Mouse (Mus musculus): Measurements from ENCODE around the gene Zfp329.

Gene Zfp329

DNA sequence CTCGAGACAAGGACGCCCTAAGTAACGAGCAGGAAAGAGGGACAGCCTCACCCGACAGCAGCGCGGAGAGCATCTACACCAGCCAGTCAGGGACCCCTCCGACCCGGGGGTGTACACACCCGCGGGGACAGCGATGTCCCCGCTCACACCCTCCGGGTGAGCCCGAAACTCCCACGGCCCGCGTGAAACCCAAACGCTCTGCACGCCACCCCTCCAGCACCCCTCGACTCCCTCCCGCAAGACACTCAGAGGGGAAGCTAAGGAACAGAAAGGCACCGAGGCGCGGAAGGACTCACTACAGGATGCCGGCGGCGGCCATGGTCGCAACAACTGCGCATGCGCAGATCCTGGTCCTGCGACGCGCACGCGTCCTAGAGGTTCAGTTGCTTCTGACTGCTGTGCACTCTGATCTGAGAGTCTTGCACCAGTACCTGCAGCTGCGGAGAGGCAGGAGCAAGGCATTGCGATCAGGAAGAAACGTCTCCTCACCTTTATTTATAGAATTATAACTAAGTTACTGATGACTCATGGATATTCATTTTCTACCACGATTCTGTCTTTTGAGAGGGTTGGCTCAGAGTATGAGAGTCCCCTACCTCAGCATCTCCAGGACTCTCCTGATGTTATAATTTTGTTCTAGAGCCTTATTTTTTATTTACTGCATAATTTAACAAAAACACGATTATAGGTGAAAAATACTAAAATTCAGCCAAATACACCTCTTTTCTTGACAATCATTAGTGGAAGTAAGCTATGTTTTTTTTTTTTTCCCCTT is at the start of gene Zfp329:
Zfp329 (minus strand) TSS at position 338 of the 775 bp plus-strand sequence.
- peak; percentile 89 to 91 for DNase-seq

DNA sequence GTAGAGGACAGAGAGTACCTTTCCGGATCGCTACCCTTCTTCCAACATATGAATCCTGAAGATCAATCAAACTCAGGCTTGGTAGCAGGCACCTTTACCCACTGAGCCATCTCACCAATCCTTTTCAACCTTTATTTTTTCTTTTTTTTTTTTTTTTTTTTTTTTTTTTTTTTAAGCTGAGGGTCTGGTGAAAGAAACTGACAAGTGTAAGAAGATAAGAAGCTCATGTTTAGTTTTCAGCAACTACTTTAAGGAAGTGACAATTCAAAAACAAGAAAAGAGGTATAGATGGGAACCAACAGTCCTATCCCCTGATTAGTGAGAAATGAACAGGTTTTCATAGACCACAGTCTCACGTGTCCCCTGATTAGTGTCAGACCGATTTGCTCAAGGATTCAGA is 17.1 kb upstream of the Zfp329 start:
- no peak for DNase-seq

DNA sequence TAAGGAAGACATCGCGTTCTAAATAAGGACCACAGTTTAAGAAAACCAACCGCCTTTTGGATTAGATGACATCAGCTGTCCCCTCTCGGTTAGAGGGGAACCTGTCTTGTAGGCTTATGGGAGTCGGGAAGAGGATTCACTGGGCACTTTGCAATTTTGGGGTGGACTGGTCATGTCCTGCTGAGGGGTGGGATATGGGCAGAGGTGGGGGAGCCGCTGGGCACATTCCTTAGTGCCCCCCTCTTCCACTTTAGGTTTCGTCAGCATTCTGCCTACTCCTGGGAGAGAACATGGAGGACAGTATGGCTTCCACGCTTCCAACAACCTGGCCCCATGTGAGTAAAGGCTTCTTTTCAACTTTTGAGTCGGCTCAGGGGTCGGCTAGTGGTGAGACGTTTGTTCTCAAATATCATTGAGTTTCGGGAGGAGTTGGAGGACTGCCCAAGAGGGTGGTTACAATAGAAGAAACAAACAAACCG is 16.6 kb upstream of the Zfp329 start:
- DNase-seq = no peak

DNA sequence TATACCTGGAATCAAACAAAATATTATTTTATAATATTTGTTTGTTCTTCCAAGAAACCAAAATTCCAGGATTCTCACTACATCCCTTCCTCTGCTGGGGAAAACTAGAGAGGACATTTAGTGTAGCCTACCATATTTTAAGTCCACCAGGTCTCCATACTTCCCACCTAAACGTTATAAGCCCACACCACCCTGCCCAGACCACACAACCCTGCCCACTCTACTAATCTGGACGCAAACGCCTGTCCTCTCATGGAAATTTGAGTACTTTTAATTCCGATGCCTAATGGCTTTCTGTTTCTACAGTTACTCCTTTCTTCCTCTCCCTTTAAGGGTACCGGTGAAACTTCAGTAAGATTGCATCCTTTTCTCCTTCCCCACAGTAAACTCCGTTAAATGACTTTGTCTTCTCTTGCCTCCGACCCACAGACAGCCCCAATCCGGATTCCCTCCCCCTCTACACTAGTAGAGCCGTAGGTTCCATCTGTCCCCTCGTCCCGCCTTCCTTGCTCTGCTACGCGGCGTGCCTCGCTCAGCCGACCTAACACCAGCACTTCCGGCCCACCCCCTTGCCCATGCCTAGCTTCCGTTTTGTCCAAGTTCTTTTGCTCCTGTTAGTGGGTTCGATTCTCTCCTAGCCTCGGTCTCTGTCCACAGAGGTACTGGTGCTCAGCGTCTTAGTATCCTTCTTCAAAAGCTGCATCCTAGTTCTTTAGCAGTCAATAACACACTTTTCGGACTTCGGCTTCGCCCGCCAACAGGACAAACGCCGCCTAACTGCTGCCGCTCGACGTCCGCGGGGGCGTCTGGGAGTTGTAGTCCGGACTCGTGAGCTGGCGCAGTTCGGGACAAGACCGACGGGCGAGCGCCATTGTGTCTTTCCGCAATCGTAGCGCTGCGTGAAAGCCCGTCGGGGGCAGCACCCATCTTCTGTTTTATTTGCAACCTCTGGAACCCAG is 15.8 kb upstream of the Zfp329 start, which contains the start of gene Zfp110:
Zfp110 (plus strand) TSS at position 600 of the 959 bp plus-strand sequence.
- DNase-seq = peak; percentile 94

DNA sequence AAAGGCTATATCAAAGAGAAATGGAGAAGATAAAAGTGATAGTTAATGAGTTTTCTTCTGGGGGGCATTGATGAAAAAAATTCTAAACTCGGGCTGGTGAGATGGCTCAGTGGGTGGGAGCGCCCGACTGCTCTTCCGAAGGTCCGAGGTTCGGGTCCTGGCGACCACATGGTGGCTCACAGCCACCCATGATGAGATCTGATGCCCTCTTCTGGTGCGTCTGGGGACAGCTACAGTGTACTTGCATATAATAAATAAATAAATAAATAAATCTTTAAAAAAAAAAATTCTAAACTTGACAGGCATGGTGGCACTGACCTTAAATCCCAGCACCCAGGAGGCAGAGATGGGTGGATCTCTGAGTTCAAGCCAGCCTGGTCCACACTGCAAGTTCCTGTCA is 3.1 kb downstream of the Zfp329 start:
- DNase-seq = peak in 1 of 2 experiments; percentile 24

DNA sequence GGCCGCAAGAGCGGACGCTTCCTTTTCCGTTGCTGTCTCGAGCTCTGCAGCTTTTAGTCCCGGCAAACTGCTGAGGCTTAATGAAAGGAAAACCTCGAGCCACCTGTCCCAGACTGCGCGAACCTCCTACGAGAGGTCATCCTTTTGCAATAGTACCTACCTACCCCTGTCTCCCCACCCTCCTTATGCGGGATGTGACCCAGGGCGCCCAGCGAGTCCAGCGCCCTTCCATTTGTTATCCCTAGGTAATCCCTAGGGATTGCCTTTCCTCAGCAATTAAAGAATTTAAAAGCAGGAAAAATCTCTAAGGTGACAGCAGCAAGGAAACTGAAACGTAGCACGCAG is 15.0 kb downstream of the Zfp329 start:
- DNase-seq = no peak

DNA sequence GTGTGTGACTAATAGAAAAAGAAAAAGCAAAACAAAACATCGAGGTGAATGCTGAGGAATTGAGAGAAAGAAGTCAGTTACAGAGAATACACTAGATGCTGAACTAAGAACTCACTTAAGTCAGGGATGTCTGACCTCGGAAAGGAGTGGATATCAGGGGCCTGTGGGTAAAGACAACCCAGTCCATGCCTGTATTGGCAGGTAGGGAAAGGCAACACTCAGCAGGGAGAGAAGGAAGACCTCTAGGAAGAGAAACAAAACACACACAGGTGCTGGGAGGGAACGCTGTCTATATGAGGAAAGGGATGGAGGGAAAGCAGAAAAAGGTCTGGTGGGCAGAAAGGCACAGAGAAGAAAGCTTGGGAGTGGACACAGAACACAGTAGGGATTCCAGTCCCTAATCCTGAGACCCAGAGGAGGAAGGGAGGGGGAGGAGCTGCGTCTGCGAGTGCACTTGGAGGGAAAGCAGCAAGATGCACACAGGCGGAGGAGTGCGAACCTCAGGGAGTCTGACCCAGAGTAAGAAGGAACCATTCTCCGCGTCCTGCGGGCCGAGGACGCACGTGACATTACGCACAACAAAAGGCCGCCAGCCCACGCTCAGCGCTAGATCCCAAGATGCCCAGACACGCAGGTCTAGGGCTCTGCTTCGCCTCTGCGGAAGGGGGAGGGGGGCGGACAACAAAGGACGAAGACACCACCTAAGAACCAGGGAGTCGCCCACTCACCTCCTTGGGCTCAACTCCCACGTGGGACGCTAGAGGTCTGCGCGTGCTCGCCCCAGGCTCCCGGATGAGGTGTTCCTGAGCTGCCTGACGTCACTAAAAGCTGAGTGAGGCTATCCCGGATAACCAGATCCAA is 15.6 kb downstream of the Zfp329 start, which contains the start of gene Zscan18:
Zscan18 (minus strand) TSS at position 770 of the 861 bp plus-strand sequence.
- peak; percentile 36 to 47 for DNase-seq

DNA sequence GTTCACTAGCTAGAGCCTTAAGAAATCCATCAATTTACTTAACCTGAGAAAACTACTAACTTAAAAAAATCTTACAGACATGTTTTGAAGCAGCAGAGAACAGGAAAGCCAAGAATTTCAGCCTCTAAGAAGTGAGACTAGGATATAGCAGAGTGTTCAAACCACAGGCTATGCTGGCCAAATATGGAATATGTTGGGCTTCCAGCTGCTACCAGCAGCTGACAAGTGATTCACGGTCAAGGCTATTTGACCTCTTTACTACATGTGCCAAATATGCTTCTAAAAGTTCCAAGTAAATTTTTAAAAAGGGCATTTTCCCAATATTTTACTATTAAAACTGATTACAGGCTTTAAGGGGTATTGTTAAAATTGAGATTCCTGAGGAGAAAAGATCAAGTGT is 19.1 kb downstream of the Zfp329 start:
- DNase-seq = no peak

DNA sequence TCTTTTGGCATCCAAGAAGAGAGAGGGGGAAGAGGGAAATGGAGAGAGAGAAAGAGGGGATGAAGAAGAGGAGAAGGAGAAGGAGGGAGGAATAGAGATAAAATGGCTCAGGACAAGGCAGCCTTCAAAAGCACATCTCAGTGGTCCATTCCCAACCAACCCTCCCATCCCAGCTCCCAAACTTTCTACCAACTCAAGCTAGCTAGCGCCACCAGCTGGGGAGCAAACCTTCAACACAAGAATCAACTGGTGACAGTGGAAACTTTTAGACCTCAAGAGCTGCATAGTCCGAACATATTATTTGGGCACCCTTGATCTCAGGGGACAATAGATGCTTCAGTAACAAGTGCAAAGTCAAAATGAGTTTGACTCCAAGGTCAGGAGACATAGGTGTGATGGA is 20.7 kb downstream of the Zfp329 start:
- no peak for DNase-seq

DNA sequence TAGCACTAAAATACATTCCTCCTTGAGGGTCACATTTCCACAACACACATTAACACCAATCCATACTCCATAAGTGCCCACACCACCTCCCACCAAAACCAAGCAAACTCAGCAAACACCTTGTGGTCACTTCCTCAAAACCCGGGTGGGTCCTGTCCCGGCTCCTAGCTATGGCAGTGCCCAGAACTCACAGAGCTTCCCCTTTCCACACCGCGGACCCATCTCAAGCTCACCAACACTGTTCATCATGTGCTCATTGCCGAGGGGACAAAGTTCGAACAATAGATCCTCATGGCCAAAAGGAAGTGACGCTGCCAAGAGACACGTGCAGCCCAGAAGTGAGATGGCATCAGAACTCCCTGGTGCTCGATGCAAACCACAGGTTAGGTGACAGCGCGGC is 26.0 kb downstream of the Zfp329 start:
- DNase-seq = peak; percentile 9 to 20

DNA sequence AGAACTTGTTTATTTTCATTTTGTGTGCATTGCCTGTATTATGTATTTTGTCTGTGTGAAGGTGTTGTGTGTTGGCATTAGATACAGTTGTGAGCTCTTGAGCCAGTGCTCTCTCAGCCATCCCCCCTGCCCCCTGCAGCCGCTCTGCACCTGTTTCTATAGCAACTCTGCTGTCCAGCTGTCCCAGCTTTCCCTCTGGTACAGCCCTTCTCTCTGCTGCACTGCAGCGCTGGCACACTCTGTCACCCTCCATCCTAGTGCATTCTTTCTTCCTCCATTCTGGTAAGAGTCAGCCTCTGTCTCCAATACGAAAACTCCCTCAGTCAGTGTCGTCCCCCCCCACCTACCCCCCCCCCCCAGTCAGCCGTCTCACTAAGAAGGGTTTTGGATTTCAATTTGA is 30.6 kb downstream of the Zfp329 start:
- DNase-seq = no peak

DNA sequence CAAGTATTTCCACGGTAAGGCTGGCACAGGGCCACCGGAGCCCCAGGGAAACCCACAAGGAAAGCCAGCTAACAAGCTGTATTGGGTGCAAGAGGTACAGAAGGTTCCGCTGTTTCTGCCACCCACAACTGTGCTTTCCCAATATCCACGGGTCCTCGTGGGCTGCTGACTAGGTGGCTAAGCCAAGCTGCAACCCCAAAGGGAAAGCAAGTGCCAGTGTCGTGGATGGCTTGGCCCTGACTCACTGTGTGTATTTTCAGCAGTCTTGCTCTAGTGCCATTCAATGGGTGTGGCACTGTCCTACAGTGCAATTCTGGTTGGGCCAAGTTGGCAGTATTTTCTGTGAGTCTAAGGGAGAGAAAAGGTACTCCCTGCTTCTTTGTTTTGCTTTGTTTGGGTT is 31.3 kb downstream of the Zfp329 start:
- no peak for DNase-seq

DNA sequence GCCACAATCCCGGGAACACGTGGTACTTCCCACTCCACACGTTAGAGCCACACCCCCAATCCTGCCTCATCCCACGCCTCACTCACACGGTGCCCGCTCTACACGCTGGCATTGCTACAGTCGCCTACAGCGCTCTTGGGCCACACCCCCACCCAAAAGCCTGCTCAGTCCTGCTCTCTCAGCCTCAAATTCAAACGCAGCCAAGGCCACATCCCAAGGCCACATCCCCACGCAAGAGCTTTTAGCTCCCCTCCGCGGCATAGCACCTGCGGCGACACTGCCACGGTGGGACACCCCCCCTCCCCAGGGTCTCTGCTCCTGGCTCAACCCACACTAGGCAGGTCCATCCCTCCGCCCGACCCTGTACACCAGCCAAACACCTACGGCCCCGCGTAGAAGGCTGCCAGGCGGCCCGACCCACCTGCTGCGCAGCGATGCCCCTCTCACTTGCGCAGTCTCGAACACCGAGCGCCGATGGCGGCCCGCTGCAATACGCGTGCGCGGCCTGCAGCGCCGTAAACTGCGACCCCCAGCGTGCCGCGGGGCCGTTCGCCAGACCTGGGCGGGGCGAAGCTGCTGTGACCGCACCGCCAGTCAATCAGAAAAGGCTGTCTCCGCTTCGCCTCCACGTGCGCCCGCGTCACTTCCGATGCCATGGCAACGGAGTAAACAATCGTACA is 38.4 kb downstream of the Zfp329 start:
- peak; percentile 87 to 88 for DNase-seq

DNA sequence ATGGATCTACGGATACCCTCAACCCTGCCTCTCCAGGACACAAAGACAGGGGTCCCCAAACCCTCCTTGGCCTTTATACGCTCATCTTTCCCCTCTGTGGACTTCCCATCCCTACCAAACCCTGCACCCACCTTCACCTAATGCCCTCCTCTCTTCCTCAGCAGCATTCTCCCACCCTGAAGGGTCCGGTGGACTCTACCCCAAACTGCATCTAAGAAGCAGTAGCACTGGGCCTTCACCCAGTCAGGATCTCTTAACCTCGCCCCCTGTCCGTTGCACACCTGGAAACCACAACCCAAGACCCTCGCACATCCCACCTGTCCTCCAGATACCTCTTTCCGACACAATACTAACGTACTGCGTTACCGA is 38.9 kb downstream of the Zfp329 start:
- no peak for DNase-seq

DNA sequence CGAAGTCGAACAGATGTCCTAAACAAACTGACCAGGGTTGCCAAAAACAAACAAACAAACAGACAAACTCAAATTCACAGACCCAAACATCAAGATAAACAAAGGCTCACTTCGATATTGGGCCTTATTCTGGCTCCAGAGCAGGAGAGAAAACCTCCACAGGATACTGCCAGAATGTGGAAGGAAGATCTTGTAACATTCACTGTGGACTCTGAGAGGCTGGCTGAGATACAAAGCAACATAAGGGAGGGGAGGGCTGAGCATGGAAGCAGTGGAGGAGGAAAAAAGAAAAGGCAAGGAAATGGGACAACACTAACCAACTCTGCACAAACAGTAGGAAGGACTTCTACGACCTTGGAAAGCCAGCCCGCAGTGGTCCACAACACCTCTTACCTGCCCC is 39.5 kb downstream of the Zfp329 start:
- DNase-seq = no peak

DNA sequence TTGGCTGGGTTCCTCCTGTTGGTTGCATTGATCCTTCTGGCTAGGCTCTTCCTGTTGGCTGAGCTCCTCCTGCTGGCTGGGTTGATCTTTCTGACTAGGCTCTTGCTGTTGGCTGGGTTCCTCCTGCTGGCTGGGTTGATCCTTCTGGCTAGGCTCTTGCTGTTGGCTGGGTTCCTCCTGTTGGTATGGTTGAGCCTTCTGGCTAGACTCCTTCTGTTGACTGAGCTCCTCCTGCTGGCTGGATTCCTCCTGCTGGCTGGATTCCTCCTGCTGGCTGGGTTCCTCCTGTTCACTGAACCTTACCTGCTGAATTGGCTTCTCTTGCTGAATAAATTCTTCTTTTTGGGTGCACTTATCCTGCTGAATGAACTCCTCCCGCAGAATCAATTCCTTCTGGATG is 44.1 kb downstream of the Zfp329 start:
- DNase-seq = no peak

DNA sequence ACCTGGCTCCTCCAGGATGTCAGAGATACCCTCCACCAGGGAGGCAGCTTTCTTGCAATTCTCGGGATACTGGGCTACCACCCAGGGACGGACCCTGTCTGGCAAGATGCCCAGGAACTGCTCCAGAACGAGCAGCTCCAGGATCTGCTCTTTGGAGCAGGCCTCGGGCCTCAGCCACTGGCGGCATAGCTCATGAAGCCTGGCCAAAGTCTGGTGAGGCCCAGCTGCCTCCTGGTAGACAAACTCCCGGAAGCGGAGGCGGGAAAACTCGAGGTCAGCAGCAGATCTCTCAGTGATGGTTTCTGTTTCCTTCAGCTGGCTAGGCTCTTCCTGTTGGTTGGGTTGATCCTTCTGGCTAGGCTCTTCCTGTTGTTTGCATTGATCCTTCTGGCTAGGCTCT is 44.5 kb downstream of the Zfp329 start:
- no peak for DNase-seq

Measured in B cell, adult 2 months (primary cell).